Mouse (Mus musculus): Measurements from ENCODE around the gene Adcy7. TPM values are rescaled to one million over a fixed set of nuclear protein-coding genes. Genes with fewer than 3 reads are reported as not detected.

The Adcy7 gene
- polyA plus RNA-seq, 1 experiment from 2014 or later = 3.0 TPM

DNA sequence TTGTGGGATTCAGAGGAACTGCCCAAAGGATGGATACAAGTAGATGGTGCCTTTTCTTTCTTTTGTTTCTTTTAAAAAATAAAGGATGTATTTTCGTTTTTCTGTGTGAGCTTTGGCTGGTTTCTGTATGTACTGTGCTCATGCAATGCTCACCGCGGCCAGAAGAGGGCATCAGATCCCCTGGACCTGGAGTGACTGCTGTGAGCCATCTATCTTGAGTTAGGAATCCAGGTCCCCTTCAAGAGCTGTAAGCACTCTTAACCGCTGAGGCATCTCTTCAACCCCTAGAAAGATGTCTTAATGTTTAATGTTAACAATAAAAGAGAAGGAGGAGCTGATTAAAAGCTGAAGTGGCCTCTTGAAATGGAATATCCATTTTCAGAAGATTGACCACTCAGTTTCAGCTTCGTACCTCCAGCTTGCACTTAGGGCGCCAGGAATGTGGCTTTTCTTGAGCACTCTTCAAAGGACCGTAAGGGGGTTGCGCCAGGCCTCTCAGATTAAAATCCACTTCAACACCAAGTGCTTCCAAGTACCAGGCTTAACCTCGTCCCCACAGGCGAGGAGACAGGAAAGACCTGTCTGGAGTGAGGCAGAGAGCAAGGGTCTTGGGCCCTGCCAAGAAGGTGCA is 5.9 kb upstream of the Adcy7 start:
- Histone ChIP-seq H3K9me3 (ENCODE audit: control insufficient read depth, low read length) (no peaks in the 10 kb centered on the region), H3K4me1 (replicated peaks; ENCODE audit: control insufficient read depth, insufficient read depth, low read length) (no peaks in the 10 kb centered on the region), H3K36me3 (ENCODE audit: control insufficient read depth, insufficient read depth, low read length) (no peaks in the 10 kb centered on the region), H3K27ac (ENCODE audit: low read depth, low read length) (no peak overlapping the region), H3K27me3 (ENCODE audit: control insufficient read depth, insufficient read depth, low read length) (no peaks in the 10 kb centered on the region), H3K4me2 (ENCODE audit: low read depth, low read length, severe bottlenecking) (no peak overlapping the region), H3K9ac (ENCODE audit: low read length) (no peak overlapping the region), H3K4me3 (ENCODE audit: low read depth, low read length) (no peak overlapping the region)
- WGBS = 51% methylated on average over 10 of the region's 10 CpGs
- ATAC-seq (replicated peaks; ENCODE audit: low FRiP score) (no peak), DNase-seq (ENCODE audit: low spot score) (peak; percentile 90)

DNA sequence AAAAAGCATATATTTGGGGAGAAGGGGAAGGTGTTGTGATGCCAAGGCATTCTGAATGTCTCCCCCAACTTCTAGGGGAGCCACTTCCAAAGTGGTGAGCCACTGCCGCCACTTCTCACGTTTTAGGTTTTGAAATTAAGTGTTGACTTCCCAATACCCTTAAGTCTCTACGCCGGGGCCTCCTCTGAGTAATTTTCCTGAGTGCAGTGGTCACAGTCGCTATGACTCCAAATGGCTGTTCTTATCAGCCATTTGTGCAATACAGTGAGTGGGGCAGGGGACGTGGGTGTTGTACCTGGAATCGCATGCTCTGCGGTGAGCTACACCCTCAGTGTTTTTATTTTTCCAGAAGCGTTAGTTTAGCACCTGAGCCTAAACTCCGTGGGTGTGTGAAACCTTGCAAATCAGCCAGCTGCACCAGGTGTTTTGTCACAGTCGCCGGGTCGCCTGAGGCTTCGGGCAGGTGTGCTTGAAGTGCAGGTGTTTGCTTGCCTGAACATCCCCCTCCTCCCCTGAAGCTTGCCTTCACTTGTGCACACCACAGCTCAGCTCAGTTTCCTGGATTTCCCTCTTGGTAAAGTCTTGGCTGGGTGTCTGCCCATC is 5.3 kb upstream of the Adcy7 start:
- WGBS = 89% methylated on average over 14 of the region's 14 CpGs
- ATAC-seq (replicated peaks; ENCODE audit: low FRiP score) (no peak), DNase-seq (ENCODE audit: low spot score) (peak; percentile 42)
- H3K9me3 ChIP-seq (ENCODE audit: control insufficient read depth, low read length) = no peaks in the 10 kb centered on the region
- no peak overlapping the region for H3K9ac ChIP-seq (ENCODE audit: low read length)
- no peak overlapping the region for H3K4me2 ChIP-seq (ENCODE audit: low read depth, low read length, severe bottlenecking)
- H3K4me3 ChIP-seq (ENCODE audit: low read depth, low read length) = no peak overlapping the region
- peaks cover 4% of the 10 kb centered on the region; the same call in 1 of the 2 replicates for H3K27me3 ChIP-seq (ENCODE audit: control insufficient read depth, insufficient read depth, low read length)
- no peaks in the 10 kb centered on the region for H3K4me1 ChIP-seq (replicated peaks; ENCODE audit: control insufficient read depth, insufficient read depth, low read length)
- no peaks in the 10 kb centered on the region for H3K36me3 ChIP-seq (ENCODE audit: control insufficient read depth, insufficient read depth, low read length)
- H3K27ac ChIP-seq (ENCODE audit: low read depth, low read length) = no peak overlapping the region

DNA sequence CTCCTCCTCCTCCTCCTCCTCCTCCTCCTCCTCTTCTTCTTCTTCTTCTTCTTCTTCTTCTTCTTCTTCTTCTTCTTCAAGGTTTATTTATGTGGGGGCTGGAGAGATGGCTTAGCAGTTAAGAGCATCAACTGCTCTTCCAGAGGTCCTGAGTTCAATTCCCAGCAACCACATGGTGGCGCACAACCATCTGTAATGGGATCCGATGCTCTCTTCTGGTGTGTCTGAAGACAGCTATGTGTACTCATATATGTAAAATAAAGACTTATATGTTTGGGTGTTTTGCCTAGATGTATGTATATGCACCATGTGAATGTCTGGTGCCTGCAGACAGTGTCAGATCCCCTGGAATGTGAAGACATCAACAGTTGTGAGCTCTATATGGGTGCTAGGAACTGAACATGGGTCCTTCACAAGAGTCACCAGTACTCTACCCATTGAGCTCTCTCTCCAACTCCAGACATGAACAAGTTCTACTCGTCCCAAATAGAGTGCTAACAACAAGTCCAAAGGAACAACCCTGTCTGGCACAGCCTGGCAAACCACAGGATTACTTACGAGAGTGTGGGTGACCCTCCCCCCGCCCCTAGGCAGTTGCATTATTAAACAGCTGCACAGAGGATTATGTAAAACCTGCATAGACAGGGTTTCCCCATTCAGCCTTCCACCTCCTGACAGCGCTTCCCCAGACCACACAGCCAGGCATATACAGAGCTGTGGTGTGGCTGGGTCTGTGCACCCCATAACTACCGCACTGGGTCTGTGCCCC is 2.9 kb upstream of the Adcy7 start:
- H3K4me1 ChIP-seq (replicated peaks; ENCODE audit: control insufficient read depth, insufficient read depth, low read length) = peaks cover 6% of the 10 kb centered on the region; the same call in 1 of the 2 replicates
- no peak overlapping the region for H3K4me3 ChIP-seq (ENCODE audit: low read depth, low read length)
- peaks cover 16% of the 10 kb centered on the region; the same call in 1 of the 2 replicates for H3K27me3 ChIP-seq (ENCODE audit: control insufficient read depth, insufficient read depth, low read length)
- H3K9ac ChIP-seq (ENCODE audit: low read length) = no peak overlapping the region
- H3K9me3 ChIP-seq (ENCODE audit: control insufficient read depth, low read length) = no peaks in the 10 kb centered on the region
- 65% methylated on average over 7 of the region's 7 CpGs for WGBS
- ATAC-seq (replicated peaks; ENCODE audit: low FRiP score) (no peak), DNase-seq (ENCODE audit: low spot score) (peak; percentile 41)
- H3K4me2 ChIP-seq (ENCODE audit: low read depth, low read length, severe bottlenecking) = no peak overlapping the region
- H3K36me3 ChIP-seq (ENCODE audit: control insufficient read depth, insufficient read depth, low read length) = no peaks in the 10 kb centered on the region
- no peak overlapping the region for H3K27ac ChIP-seq (ENCODE audit: low read depth, low read length)

DNA sequence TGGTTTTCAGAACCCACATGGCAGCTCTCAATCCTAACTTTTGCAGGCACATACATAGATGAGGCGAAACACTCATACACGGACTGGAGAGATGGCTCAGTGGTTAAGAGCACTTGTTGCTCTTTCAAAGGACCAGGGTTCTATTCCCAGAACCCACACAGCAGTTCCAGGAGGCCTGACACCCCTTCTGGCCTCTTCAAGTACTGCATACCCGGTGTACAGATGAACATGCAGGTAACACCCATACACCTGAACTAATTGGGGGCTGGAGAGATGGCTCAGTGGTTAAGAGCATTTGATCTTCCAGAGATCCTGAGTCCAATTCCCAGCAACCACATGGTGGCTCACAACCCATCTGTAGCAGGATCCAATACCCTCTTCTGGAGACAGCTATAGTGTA is 2.1 kb upstream of the Adcy7 start:
- H3K9me3 ChIP-seq (ENCODE audit: control insufficient read depth, low read length) = no peaks in the 10 kb centered on the region
- H3K27me3 ChIP-seq (ENCODE audit: control insufficient read depth, insufficient read depth, low read length) = peaks cover 16% of the 10 kb centered on the region; the same call in 1 of the 2 replicates
- H3K27ac ChIP-seq (ENCODE audit: low read depth, low read length) = no peak overlapping the region
- no peak for ATAC-seq (replicated peaks; ENCODE audit: low FRiP score)
- 79% methylated on average over 3 of the region's 3 CpGs for WGBS
- H3K4me3 ChIP-seq (ENCODE audit: low read depth, low read length) = no peak overlapping the region
- H3K36me3 ChIP-seq (ENCODE audit: control insufficient read depth, insufficient read depth, low read length) = no peaks in the 10 kb centered on the region
- no peak overlapping the region for H3K9ac ChIP-seq (ENCODE audit: low read length)
- peak; percentile 41 for DNase-seq (ENCODE audit: low spot score)
- no peak overlapping the region for H3K4me2 ChIP-seq (ENCODE audit: low read depth, low read length, severe bottlenecking)
- H3K4me1 ChIP-seq (replicated peaks; ENCODE audit: control insufficient read depth, insufficient read depth, low read length) = peaks cover 6% of the 10 kb centered on the region; the same call in 1 of the 2 replicates

DNA sequence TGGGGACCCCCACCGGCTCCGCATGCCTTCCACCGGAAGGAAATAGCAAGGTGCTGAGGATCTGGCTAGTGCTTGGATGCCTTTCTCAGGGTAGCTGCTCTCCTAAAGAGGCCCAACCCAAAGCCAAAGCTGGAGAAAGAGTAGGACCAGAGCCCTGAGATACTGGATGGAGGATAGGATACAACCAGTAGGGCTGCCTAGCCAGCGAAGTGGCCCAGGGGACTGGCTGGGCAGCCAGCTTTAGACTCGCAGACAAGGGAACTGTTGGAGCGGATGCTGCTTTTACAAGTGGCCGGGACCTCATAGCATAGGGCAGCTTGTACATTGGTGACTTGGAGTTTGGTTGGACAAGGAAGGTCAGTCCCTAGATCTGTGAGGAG is 838 bp downstream of the Adcy7 start:
- peaks cover 6% of the 10 kb centered on the region; the same call in 1 of the 2 replicates for H3K4me1 ChIP-seq (replicated peaks; ENCODE audit: control insufficient read depth, insufficient read depth, low read length)
- no peaks in the 10 kb centered on the region for H3K36me3 ChIP-seq (ENCODE audit: control insufficient read depth, insufficient read depth, low read length)
- peak overlapping the region; percentile 87; the same call in 1 of the 2 replicates for H3K4me2 ChIP-seq (ENCODE audit: low read depth, low read length, severe bottlenecking)
- no peak overlapping the region for H3K27ac ChIP-seq (ENCODE audit: low read depth, low read length)
- no peak for ATAC-seq (replicated peaks; ENCODE audit: low FRiP score)
- 0 out of 2 replicates have a peak overlapping the region, but pooled peaks have one; percentile 36 for H3K4me3 ChIP-seq (ENCODE audit: low read depth, low read length)
- H3K27me3 ChIP-seq (ENCODE audit: control insufficient read depth, insufficient read depth, low read length) = peaks cover 16% of the 10 kb centered on the region; the same call in 1 of the 2 replicates
- no peaks in the 10 kb centered on the region for H3K9me3 ChIP-seq (ENCODE audit: control insufficient read depth, low read length)
- no peak overlapping the region for H3K9ac ChIP-seq (ENCODE audit: low read length)
- DNase-seq (ENCODE audit: low spot score) = no peak
- 64% methylated on average over 7 of the region's 7 CpGs for WGBS

DNA sequence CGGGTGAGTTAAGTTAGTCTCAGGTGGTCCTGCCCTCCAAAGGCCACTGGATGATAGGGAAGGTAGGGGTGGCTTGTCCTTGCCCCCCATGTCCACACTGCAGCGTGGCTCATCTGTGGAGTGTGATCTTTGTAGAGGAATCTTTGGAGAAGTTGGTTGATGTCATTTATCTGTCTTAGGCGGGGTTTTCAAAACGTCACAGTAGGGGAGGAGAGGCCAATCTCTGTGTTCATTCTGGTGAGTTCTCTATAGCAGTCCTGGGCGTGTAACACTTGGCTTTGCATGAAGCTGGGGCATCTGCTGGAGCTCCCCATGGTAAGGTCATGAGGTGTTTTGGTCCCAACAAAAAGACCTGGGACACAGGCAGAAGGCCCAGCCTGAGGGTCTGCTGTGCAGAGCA is 1.9 kb downstream of the Adcy7 start:
- DNase-seq (ENCODE audit: low spot score) = no peak
- H3K27me3 ChIP-seq (ENCODE audit: control insufficient read depth, insufficient read depth, low read length) = peaks cover 16% of the 10 kb centered on the region; the same call in 1 of the 2 replicates
- 87% methylated on average over 5 of the region's 5 CpGs for WGBS

DNA sequence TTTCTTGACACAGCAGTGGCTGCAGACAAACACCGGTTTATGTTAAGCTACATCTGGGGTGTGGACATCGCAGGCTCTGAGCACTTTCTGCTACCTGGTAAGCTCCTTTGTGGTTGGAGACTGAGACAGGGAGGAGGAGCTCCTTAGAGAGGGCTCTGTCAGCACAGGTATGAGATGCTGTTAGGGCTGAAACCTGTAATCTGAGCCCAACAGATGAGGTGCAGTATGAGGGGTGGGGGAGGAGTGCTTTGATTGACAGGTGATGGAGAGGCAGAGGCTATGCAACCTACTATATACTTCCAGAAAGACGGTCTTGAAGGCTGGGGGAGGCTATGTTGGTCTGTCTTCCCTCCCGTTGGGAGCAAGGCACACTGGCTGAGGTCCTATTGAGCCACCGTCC is 7.0 kb downstream of the Adcy7 start:
- no peaks in the 10 kb centered on the region for H3K36me3 ChIP-seq (ENCODE audit: control insufficient read depth, insufficient read depth, low read length)
- 71% methylated on average over 5 of the region's 5 CpGs for WGBS
- DNase-seq (ENCODE audit: low spot score) (no peak), ATAC-seq (replicated peaks; ENCODE audit: low FRiP score) (no peak)
- H3K4me2 ChIP-seq (ENCODE audit: low read depth, low read length, severe bottlenecking) = no peak overlapping the region
- H3K27me3 ChIP-seq (ENCODE audit: control insufficient read depth, insufficient read depth, low read length) = no peaks in the 10 kb centered on the region
- no peak overlapping the region for H3K4me3 ChIP-seq (ENCODE audit: low read depth, low read length)
- no peaks in the 10 kb centered on the region for H3K9me3 ChIP-seq (ENCODE audit: control insufficient read depth, low read length)
- no peaks in the 10 kb centered on the region for H3K4me1 ChIP-seq (replicated peaks; ENCODE audit: control insufficient read depth, insufficient read depth, low read length)
- no peak overlapping the region for H3K27ac ChIP-seq (ENCODE audit: low read depth, low read length)
- no peak overlapping the region for H3K9ac ChIP-seq (ENCODE audit: low read length)

More for the DNA sequence above, 1.9 kb downstream of the Adcy7 start:
- no peaks in the 10 kb centered on the region for H3K36me3 ChIP-seq (ENCODE audit: control insufficient read depth, insufficient read depth, low read length)
- no peak overlapping the region for H3K4me2 ChIP-seq (ENCODE audit: low read depth, low read length, severe bottlenecking)
- H3K9ac ChIP-seq (ENCODE audit: low read length) = no peak overlapping the region
- no peak for ATAC-seq (replicated peaks; ENCODE audit: low FRiP score)
- no peak overlapping the region for H3K4me3 ChIP-seq (ENCODE audit: low read depth, low read length)
- peaks cover 6% of the 10 kb centered on the region; the same call in 1 of the 2 replicates for H3K4me1 ChIP-seq (replicated peaks; ENCODE audit: control insufficient read depth, insufficient read depth, low read length)
- H3K9me3 ChIP-seq (ENCODE audit: control insufficient read depth, low read length) = no peaks in the 10 kb centered on the region
- no peak overlapping the region for H3K27ac ChIP-seq (ENCODE audit: low read depth, low read length)

DNA sequence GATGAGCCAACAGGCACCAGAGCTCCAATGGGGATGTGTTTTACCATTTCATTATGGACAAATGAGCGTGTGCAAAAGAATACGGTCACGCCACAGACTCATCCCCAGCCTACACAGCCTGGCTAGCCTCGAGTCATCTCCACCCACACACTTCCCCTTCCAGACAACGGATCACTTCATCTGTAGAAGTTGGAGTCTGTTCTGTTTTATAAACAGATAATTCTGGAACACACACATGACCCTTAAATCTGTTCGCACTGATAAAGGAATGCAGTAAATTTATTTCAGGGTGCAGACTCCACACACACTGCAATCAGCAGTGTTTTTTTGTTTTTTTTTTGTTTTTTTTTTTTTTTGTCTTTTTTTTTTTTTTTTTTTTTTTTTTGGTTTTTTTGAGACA is 7.5 kb downstream of the Adcy7 start:
- Histone ChIP-seq H3K4me1 (replicated peaks; ENCODE audit: control insufficient read depth, insufficient read depth, low read length) (no peaks in the 10 kb centered on the region), H3K9ac (ENCODE audit: low read length) (no peak overlapping the region), H3K27ac (ENCODE audit: low read depth, low read length) (no peak overlapping the region), H3K27me3 (ENCODE audit: control insufficient read depth, insufficient read depth, low read length) (no peaks in the 10 kb centered on the region), H3K4me3 (ENCODE audit: low read depth, low read length) (no peak overlapping the region), H3K4me2 (ENCODE audit: low read depth, low read length, severe bottlenecking) (no peak overlapping the region), H3K36me3 (ENCODE audit: control insufficient read depth, insufficient read depth, low read length) (no peaks in the 10 kb centered on the region), H3K9me3 (ENCODE audit: control insufficient read depth, low read length) (no peaks in the 10 kb centered on the region)
- DNase-seq (ENCODE audit: low spot score) (no peak), ATAC-seq (replicated peaks; ENCODE audit: low FRiP score) (no peak)
- WGBS = 85% methylated on average over 6 of the region's 6 CpGs

Data from forebrain, embryonic 11.5 days (tissue).